Mouse (Mus musculus): Measurements from ENCODE around the gene Pim3. TPM values are rescaled to one million over a fixed set of nuclear protein-coding genes. Genes with fewer than 3 reads are reported as not detected.

The Pim3 gene
- polyA plus RNA-seq, 1 experiment from 2014 or later: 77.7 TPM

GRCm38 (mm10) chr15:88844966-88845365 is 17.0 kb upstream of the Pim3 start:
- H3K27me3 ChIP-seq (ENCODE audit: insufficient read depth, low read length): no peaks in the 10 kb centered on the region
- no peak for ATAC-seq (ENCODE audit: low FRiP score, low TSS enrichment)
- no peak overlapping the region for H3K27ac ChIP-seq (ENCODE audit: low read length)
- peaks cover 8% of the 10 kb centered on the region for H3K4me1 ChIP-seq (ENCODE audit: insufficient read depth, low read length)
- H3K36me3 ChIP-seq (ENCODE audit: insufficient read depth, low read length): no peaks in the 10 kb centered on the region
- WGBS: 88% methylated on average over 7 of the region's 7 CpGs
- no peak overlapping the region for H3K4me3 ChIP-seq (ENCODE audit: low read length)
- H3K9me3 ChIP-seq (ENCODE audit: low read length): no peaks in the 10 kb centered on the region
- no peak overlapping the region for H3K4me2 ChIP-seq (replicated peaks; ENCODE audit: low read depth, low read length)
- H3K9ac ChIP-seq (replicated peaks; ENCODE audit: low read length): no peak overlapping the region

- H3K27me3 ChIP-seq (ENCODE audit: insufficient read depth, low read length): no peaks in the 10 kb centered on the region
- 100% methylated on average over 1 of the region's 1 CpGs for WGBS
- no peaks in the 10 kb centered on the region for H3K36me3 ChIP-seq (ENCODE audit: insufficient read depth, low read length)
- H3K4me2 ChIP-seq (replicated peaks; ENCODE audit: low read depth, low read length): no peak overlapping the region
- no peak overlapping the region for H3K4me3 ChIP-seq (ENCODE audit: low read length)
- no peaks in the 10 kb centered on the region for H3K9me3 ChIP-seq (ENCODE audit: low read length)
- peaks cover 25% of the 10 kb centered on the region for H3K4me1 ChIP-seq (ENCODE audit: insufficient read depth, low read length)
- no peak overlapping the region for H3K9ac ChIP-seq (replicated peaks; ENCODE audit: low read length)
- ATAC-seq (ENCODE audit: low FRiP score, low TSS enrichment): no peak
- no peak overlapping the region for H3K27ac ChIP-seq (ENCODE audit: low read length)
These were observed 13.3 kb upstream of the Pim3 start for GRCm38 (mm10) chr15:88848661-88849060.

GRCm38 (mm10) chr15:88849621-88850020 is 12.4 kb upstream of the Pim3 start:
- no peak for ATAC-seq (ENCODE audit: low FRiP score, low TSS enrichment)
- 97% methylated on average over 2 of the region's 2 CpGs for WGBS
- Histone ChIP-seq H3K36me3 (ENCODE audit: insufficient read depth, low read length) (no peaks in the 10 kb centered on the region), H3K9me3 (ENCODE audit: low read length) (no peaks in the 10 kb centered on the region), H3K27me3 (ENCODE audit: insufficient read depth, low read length) (no peaks in the 10 kb centered on the region), H3K27ac (ENCODE audit: low read length) (no peak overlapping the region), H3K4me1 (ENCODE audit: insufficient read depth, low read length) (peaks cover 32% of the 10 kb centered on the region), H3K4me2 (replicated peaks; ENCODE audit: low read depth, low read length) (no peak overlapping the region), H3K4me3 (ENCODE audit: low read length) (no peak overlapping the region), H3K9ac (replicated peaks; ENCODE audit: low read length) (no peak overlapping the region)

- H3K4me2 ChIP-seq (replicated peaks; ENCODE audit: low read depth, low read length): no peak overlapping the region
- WGBS: 67% methylated on average over 10 of the region's 10 CpGs
These were observed 11.7 kb upstream of the Pim3 start for GRCm38 (mm10) chr15:88850146-88850826.

GRCm38 (mm10) chr15:88851076-88851475 is 10.9 kb upstream of the Pim3 start:
- ATAC-seq (ENCODE audit: low FRiP score, low TSS enrichment): peak; percentile 37
- no peaks in the 10 kb centered on the region for H3K27me3 ChIP-seq (ENCODE audit: insufficient read depth, low read length)
- no peak overlapping the region for H3K4me3 ChIP-seq (ENCODE audit: low read length)
- H3K9ac ChIP-seq (replicated peaks; ENCODE audit: low read length): 0 out of 2 replicates have a peak overlapping the region, but pooled peaks have one; percentile 33
- H3K9me3 ChIP-seq (ENCODE audit: low read length): no peaks in the 10 kb centered on the region
- H3K36me3 ChIP-seq (ENCODE audit: insufficient read depth, low read length): no peaks in the 10 kb centered on the region
- H3K27ac ChIP-seq (ENCODE audit: low read length): peak overlapping the region; percentile 87
- peak overlapping the region; percentile 20; the same call in 1 of the 2 replicates for H3K4me2 ChIP-seq (replicated peaks; ENCODE audit: low read depth, low read length)
- 25% methylated on average over 3 of the region's 3 CpGs for WGBS
- peaks cover 42% of the 10 kb centered on the region for H3K4me1 ChIP-seq (ENCODE audit: insufficient read depth, low read length)

More at GRCm38 (mm10) chr15:88850146-88850826, 11.7 kb upstream of the Pim3 start:
- Histone ChIP-seq H3K36me3 (ENCODE audit: insufficient read depth, low read length) (no peaks in the 10 kb centered on the region), H3K27ac (ENCODE audit: low read length) (peak overlapping the region; percentile 87; the same call in 1 of the 2 replicates), H3K27me3 (ENCODE audit: insufficient read depth, low read length) (no peaks in the 10 kb centered on the region), H3K9ac (replicated peaks; ENCODE audit: low read length) (no peak overlapping the region), H3K9me3 (ENCODE audit: low read length) (no peaks in the 10 kb centered on the region), H3K4me1 (ENCODE audit: insufficient read depth, low read length) (peaks cover 39% of the 10 kb centered on the region), H3K4me3 (ENCODE audit: low read length) (no peak overlapping the region)
- peak; percentile 6; the same call in 1 of the 2 replicates for ATAC-seq (ENCODE audit: low FRiP score, low TSS enrichment)

- WGBS: 61% methylated on average over 10 of the region's 10 CpGs
- Histone ChIP-seq H3K27me3 (ENCODE audit: insufficient read depth, low read length) (no peaks in the 10 kb centered on the region), H3K4me3 (ENCODE audit: low read length) (no peak overlapping the region), H3K4me1 (ENCODE audit: insufficient read depth, low read length) (peaks cover 42% of the 10 kb centered on the region), H3K9me3 (ENCODE audit: low read length) (no peaks in the 10 kb centered on the region), H3K9ac (replicated peaks; ENCODE audit: low read length) (0 out of 2 replicates have a peak overlapping the region, but pooled peaks have one; percentile 33), H3K4me2 (replicated peaks; ENCODE audit: low read depth, low read length) (peak overlapping the region; percentile 20; the same call in 1 of the 2 replicates), H3K36me3 (ENCODE audit: insufficient read depth, low read length) (no peaks in the 10 kb centered on the region), H3K27ac (ENCODE audit: low read length) (peak overlapping the region; percentile 87)
- ATAC-seq (ENCODE audit: low FRiP score, low TSS enrichment): peak; percentile 79
These were observed 10.4 kb upstream of the Pim3 start for GRCm38 (mm10) chr15:88851507-88852149.

- Histone ChIP-seq H3K36me3 (ENCODE audit: insufficient read depth, low read length) (no peaks in the 10 kb centered on the region), H3K4me2 (replicated peaks; ENCODE audit: low read depth, low read length) (no peak overlapping the region), H3K4me1 (ENCODE audit: insufficient read depth, low read length) (peaks cover 42% of the 10 kb centered on the region), H3K4me3 (ENCODE audit: low read length) (no peak overlapping the region), H3K9ac (replicated peaks; ENCODE audit: low read length) (no peak overlapping the region), H3K27ac (ENCODE audit: low read length) (no peak overlapping the region; the same call in 1 of the 2 replicates), H3K27me3 (ENCODE audit: insufficient read depth, low read length) (no peaks in the 10 kb centered on the region), H3K9me3 (ENCODE audit: low read length) (no peaks in the 10 kb centered on the region)
- WGBS: 85% methylated on average over 9 of the region's 9 CpGs
- no peak for ATAC-seq (ENCODE audit: low FRiP score, low TSS enrichment)
These were observed 8.9 kb upstream of the Pim3 start for GRCm38 (mm10) chr15:88853106-88853505.

- Histone ChIP-seq H3K4me1 (ENCODE audit: insufficient read depth, low read length) (peaks cover 42% of the 10 kb centered on the region), H3K4me2 (replicated peaks; ENCODE audit: low read depth, low read length) (no peak overlapping the region), H3K27ac (ENCODE audit: low read length) (peak overlapping the region; percentile 77), H3K27me3 (ENCODE audit: insufficient read depth, low read length) (no peaks in the 10 kb centered on the region), H3K4me3 (ENCODE audit: low read length) (no peak overlapping the region), H3K9me3 (ENCODE audit: low read length) (no peaks in the 10 kb centered on the region), H3K9ac (replicated peaks; ENCODE audit: low read length) (no peak overlapping the region; the same call in 1 of the 2 replicates), H3K36me3 (ENCODE audit: insufficient read depth, low read length) (no peaks in the 10 kb centered on the region)
- ATAC-seq (ENCODE audit: low FRiP score, low TSS enrichment): peak; percentile 72
- 41% methylated on average over 6 of the region's 6 CpGs for WGBS
These were observed 7.6 kb upstream of the Pim3 start for GRCm38 (mm10) chr15:88854119-88854968.

GRCm38 (mm10) chr15:88854969-88855830 is 6.8 kb upstream of the Pim3 start:
- Histone ChIP-seq H3K4me1 (ENCODE audit: insufficient read depth, low read length) (peaks cover 39% of the 10 kb centered on the region), H3K4me2 (replicated peaks; ENCODE audit: low read depth, low read length) (no peak overlapping the region), H3K36me3 (ENCODE audit: insufficient read depth, low read length) (no peaks in the 10 kb centered on the region), H3K4me3 (ENCODE audit: low read length) (no peak overlapping the region), H3K27ac (ENCODE audit: low read length) (peak overlapping the region; percentile 77), H3K9me3 (ENCODE audit: low read length) (no peaks in the 10 kb centered on the region), H3K9ac (replicated peaks; ENCODE audit: low read length) (no peak overlapping the region), H3K27me3 (ENCODE audit: insufficient read depth, low read length) (no peaks in the 10 kb centered on the region)
- WGBS: 72% methylated on average over 15 of the region's 15 CpGs
- no peak for ATAC-seq (ENCODE audit: low FRiP score, low TSS enrichment)

Data from kidney, embryonic 16.5 days (tissue).